Mouse (Mus musculus): ENCODE measurements around the gene Pdpk1. TPM values are rescaled to one million over a fixed set of nuclear protein-coding genes. Genes with fewer than 3 reads are reported as not detected.
"Not testable (repeated sequence)": the region's sequence is repeated elsewhere in the genome, so short reads cannot be mapped to it uniquely, and the experiment has no call there.

Pdpk1 gene
- total and polyA plus RNA-seq, 3 experiments = 24.7 to 62.0 (median 56.4) TPM

DNA sequence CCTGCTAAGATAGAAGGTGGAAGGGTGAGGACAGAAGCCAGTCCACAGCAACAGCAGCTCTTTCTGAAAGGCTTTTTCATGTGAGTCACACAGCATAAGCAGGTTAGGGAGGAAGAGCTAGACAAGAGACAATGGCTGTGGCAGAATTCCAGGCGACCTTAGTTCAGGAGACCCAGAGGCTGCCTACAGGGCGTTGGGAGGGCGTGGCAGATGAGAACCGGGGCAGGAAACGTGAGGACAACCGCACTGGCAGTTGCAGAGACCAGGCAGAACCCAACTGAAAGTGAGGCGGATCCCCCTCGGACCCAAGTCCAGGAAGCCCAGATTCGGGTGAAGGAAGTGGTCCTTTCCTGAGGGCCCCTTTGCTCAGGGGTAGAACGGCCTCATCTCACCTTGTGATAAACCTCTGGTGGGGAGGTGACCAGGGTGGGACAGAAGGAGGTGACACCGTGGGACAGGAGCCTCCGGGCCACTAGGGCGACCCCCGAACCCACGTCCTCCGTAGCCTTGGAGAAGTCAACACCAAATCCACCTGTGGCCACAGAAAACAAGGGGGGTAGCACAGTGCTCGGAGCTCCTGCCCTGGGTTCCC is 12.0 kb upstream of the Pdpk1 start:
- DNase-seq = peak; percentile 54

DNA sequence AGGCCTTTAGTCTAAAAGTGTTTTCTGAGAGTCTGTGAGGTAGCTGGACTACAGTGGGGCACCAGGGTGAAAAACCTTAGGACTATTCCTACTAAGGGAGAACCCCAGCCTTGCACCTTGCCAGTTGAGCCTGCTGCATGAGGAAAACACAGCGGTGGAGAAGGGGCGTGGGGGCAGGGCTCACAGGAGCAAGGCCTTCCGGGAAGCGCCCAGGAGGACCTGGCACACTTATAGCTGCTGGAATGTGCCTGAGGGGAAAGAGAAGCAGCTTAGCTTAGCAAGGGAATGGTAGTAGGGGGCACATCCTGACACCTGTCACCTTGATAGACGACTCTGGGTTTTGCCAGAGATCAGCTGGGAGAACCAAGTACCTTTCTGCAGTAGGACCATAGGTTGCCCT is 10.7 kb upstream of the Pdpk1 start:
- no peak for DNase-seq

DNA sequence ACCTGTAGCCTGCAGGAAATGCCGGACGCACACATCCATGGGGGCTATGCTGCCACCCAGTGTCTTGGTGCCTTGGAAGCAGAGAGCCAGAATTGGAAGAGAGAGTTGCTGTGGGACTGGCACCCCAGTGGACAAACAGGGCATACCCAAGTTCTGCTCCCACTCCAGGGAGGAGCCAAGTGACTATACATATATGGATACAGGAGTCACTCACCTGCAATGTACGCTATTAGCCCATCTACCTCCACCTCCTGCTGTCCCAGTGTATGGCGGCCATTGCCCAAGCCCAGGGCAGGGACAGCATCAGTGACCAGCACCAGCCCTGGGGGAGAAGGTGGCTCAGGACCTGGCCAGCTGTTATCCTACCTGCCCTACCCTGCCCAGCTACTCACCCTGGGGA is 6.8 kb upstream of the Pdpk1 start:
- no peak for DNase-seq

DNA sequence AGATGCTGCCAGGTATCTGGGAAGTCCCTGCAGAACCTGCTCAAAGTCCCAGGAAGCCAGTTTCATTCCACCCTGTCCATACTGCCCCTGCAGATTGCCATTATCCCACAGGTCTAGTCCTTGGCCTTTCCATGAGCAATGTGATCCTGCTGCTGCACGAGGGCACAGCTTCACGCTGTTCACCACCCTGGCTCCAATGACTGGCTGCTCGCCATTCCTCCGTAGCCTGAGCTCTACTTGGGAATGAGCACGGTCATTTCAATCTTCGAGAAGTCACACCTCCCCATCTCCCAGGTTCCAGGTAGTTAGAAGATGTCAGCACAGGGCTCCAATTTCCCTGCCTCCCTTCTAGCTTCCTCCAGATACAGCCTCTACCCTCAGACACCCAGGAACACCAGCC is 6.4 kb upstream of the Pdpk1 start:
- no peak for DNase-seq

DNA sequence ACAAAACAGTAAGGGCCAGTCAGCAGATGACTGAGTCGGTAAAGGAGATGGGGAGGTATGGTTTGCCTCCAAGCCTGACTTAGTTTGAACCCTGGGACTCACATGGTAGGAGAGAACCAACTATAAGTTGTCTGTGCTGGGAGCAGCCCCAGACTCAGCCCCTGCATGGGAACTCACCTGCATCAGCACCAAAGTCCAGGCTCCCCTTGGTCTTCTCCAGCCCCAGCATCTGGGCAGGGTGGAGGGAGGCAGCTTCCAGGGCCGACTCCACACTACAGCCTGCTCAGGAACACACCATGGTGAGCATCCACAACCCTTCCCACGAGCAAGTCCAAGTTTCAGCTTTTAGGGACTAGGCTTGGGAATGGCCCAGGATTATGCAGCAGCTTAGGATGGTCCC is 5.7 kb upstream of the Pdpk1 start:
- DNase-seq = no peak

DNA sequence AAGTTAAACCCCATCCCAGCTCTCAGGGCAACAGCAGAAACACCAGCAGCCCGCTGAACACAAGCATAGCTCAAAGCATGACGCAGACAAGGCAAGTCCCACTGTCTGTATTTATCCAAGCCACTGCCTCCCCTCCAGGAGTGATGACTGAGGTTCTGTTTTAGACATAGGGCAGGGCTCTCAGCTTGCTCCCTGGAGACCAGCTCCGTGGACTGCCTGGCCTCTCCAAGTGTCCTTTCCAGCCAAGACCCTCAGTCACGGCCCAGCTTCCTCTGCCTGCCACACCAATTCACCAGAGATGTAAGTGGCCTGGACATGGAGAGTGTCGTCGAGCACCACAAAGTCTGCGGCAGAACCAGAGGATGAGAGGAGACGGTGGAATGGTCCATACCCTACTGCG is 5.0 kb upstream of the Pdpk1 start:
- no peak for DNase-seq

DNA sequence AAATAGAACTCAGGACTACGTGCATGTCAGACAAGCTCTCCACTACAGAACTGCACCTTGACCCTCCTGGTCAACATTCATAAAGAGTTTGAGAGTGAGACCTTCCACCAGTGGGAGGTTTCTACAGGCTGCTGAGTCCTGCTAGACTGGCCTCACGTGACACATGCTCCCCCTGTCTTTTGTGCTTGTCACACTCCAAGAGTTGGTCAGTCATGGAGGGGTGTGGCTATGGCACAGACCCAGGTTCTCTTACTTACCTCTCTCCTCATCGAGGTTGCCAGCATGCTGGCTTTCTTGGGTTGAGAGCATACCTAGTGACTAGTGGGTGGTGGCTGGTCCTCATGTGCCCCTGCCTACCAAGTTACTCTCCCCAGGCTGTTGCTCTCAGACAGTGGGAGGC is 3.7 kb upstream of the Pdpk1 start:
- DNase-seq = no peak

DNA sequence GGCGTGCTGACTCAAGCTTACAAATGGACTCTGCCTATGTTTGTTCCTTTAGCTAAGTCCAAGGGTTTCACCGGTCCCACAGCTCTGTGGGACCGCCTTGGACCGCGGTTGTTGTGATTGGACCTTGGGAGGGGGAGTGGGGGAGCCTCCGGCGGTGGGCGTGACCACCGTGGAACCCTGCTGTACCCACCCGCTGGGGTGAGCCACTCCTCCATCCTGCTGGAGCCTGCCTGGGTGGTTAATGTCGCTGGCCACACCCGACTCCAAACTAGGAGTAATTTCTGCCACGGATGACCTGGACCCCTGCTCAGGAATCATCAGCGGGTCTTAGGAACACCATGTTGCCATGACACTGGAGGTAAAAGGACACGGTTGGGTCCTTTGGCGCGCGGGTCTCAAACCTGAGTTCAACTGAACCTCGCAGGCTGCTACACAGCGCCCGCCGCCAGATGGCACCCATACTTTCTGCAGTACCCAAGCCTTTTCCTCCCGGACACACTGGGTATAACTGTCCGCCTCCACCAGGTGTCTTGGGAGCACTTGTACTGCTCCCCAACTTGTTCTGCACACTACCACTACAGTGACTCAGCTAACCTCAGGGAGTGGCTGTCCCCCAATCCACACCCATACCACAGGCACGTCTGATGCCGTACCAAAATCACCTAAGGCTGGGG is 1.3 kb upstream of the Pdpk1 start:
- DNase-seq = peak; percentile 85

DNA sequence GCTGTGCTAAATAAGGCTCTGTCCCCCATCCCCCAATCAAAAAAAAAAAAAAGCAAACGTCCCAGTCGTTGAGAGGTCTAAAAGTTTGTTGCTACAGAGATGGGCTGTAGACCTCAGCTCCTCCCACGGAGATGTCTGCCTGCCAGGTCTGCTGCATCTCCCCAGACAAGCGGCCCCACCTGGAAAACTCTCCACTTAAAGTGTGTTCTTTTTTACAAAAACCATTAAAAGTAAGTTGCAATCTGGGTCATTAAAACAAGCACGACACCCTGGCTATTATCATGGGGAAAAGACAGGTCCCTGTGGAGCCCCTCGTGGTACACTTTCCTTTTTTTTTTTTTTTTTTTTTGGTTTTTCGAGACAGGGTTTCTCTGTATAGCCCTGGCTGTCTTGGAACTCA is 658 bp upstream of the Pdpk1 start:
- DNase-seq = no peak

DNA sequence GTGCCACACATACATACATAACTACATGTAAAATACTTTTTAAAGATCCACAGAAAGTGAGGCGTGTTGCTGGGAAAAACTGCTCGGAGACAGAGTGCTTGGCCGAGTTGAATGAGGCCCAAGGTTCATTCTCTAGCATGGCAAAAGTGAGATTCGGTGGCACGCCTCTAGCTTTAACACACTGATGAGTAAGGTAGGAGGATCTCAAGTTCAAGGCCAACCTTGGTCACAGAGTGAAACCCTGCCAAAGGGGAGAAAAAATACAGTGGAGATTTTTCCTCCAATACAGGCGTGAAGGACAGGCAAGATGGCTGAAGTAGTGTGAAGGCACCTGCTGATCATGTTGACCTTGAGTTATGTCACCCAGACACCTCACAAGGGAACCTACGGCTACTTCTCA is 1.3 kb downstream of the Pdpk1 start:
- DNase-seq = peak; percentile 80

DNA sequence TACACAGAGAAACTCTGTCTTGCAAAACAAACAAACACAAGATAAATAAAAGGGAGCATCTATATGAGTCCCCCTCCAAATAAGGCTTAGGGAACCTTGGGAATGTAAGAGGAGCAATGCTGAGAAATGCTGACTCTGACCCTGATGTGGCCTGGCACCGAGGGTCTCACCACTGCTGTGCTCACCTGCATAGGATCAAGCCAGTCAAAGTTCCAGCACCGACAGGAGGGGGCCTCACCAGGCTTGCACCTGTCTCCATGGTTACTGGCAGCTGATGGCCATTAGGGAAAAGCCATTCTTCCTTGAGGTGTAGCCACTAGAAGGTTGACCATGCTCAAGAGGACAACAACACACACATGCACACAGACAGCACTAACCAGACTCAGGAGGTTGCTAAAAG is 7.8 kb downstream of the Pdpk1 start:
- no peak for DNase-seq

DNA sequence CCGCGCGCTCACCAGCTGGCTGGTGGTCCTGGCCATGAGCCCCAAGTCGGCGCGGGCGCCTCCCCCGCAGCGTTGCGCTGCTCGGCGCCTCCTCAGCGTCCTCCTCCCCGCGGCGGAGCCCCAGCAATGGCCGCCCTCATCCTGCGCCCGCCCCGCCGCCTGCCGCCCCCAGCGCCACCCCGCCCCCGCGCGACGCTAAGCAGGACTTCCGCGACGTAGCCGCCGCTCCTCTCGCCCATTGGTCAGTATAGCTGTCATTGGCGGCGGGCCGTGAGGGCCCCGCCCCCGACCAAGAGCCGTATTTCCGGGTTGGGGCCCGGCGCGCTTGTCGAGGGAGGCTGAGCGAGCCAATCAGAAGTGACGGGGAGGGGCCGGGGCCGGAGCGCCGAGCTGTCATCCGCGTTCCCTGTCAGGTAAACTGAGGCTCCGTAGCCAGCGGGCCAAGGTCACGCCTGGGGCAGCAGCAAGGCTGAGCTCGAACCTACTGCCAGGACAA is 9.3 kb downstream of the Pdpk1 start:
- peak; percentile 99 for DNase-seq

DNA sequence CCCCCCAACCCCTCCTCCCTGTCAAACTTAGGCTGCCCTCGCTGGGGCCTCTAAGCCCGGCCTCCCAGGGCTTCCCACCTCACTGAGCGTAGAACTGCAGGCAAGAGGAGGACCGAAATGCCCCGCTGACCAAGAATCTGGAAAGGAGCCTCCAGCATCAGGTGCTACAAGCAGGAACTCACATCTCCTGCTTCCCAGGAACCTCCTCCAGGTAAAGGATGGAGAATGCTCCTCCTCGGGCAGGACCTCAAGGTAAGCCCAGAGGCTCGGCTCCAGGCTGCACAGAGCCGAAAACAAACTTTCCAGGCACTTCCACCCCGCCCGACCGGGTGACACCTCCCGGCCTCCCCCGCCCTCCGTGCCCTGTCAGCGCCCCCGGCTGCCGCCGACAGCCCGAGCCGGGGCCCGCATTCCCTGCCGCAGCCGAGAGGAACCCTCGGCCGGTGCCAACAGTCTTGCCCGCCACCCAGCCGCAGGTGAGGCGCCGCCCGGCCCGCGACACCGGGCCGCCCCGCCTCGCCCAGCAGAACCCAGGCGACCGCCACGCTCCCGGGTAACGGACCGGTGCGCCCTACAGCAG is 9.8 kb downstream of the Pdpk1 start:
- DNase-seq = no peak

DNA sequence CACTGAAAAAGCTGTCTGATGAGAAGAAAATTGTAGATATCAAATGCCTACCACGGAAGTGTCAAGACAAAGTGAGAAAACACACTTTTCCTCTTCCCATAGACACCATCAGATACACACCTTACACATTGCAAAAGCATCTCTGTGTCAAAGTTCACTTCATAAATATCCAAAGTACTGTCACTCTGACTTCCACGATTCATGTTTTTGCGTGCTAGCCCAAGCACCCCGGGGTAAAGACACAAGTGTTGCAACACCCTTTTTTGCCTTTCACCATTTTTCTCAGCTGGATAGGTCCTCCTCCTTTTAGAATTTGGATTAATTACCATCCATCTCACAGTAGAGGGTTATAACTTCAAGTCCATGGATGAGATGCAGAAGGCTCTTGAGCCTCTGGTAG is 10.8 kb downstream of the Pdpk1 start:
- DNase-seq = no peak

DNA sequence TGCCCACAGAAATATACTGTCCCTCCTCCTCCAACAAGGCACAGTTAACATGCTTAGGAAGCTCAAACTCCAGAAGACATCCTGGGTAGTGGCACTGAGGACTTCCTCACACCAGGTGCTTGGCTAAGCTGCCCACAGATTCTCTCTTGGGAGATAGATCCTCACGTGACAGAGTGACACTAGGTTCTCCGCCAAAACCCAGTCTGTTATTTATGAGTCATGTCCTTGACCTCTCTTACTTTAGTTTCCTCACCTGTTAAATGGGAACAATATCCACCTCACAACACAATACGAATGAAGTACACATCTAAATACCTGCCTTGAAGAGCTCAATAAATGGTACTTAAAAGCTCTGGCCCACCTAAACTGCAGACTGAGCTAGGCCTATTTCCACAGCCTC is 11.5 kb downstream of the Pdpk1 start:
- DNase-seq = no peak

DNA sequence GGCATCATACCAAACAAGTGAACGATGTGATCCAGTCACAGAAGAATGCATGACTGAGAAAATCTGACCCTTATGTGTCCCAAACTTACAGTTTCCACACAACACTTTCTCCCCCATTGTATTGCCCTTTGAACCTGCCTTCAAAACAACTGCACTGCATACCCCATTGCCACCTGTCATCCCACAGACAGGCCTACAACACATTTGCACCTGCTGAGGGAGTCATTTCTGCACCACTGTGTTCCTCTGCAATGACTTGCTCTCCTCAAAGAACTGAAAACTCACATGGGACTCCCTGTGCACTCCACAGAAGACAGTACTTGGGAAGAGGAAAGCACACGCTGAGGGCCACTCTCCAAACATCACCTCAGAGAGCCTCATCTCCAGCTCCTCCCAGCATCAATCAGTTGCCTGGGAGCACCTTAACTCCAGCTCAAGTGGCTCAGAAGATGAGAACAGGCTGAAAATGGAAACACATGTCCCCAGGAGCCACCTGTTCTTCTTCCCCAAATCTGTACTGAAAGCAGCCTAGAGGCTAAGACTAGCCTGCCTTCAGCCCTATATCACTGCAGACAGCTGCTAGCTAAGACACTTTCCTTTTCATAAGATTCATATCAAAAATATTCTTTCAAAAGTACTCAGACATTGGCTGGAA is 13.4 kb downstream of the Pdpk1 start:
- DNase-seq = no peak

DNA sequence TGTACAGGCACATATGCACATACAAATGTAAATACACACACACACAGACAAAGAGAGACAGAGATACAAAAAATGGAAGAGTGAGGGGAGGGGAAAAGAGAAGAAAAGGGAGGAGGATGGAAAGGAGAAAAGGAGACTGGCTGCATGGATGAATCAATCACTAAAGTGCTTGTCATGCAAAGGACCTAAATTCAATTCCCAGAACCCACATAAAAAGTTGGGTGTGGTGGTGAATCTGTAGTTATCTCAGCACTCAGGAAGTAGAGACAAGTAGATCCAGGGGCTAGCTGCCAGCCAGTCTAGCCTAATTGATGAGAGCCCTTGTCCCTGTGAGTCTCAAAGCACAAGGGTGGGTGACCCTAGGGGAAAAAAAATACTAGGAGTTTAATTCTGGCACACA is 16.7 kb downstream of the Pdpk1 start:
- DNase-seq = no peak

DNA sequence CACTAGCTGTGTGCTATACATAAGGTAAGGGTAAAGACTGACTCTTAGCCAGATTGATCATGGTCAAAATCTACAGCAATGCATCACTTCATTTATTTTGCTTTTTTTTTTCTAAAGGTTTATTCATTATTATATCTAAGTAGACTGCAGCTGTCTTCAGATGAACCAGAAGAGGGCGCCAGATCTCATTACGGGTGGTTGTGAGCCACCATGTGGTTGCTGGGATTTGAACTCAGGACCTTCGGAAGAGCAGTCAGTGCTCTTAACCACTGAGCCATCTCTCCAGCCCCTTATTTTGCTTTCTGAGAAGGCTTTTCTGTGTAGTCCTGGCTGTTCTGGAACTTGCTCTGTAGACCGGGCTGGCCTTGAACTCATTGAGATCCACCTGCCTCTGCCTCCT is 17.8 kb downstream of the Pdpk1 start:
- DNase-seq = not testable (repeated sequence)

DNA sequence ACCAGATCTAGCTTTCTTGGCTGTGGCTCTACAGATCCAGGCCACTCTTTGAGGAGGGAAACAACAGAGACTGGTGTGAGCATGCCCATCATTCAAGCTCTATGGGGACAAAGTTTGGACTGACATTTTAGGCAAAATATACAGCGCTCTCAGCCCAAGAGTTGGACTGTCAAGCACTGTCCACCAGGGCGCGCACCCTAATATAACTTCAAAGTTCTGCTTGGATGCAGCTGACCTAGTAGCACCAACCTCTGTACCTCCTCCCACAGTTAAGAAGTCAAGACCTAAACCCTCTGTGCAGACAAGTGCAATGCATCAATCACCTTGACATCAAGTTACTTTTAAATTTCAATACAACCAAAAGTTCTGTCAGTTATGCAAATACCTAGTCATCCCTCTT is 19.2 kb downstream of the Pdpk1 start:
- no peak for DNase-seq

DNA sequence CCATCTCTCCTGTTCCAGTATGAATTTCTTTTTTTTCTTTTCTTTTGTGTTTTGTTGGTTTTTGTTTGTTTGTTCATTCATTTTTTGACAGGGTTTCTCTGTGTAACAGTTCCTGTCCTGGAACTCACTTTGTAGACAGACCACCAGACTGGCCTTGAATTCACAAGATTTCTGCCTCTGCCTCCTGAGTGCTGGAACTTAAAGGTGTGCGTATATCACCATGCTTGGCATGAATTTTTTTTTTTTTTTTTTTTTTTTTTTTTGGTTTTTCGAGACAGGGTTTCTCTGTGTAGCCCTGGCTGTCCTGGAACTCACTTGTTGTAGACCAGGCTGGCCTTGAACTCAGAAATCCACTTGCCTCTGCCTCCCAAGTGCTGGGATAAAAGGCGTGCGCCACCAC is 21.5 kb downstream of the Pdpk1 start:
- not testable (repeated sequence) for DNase-seq

DNA sequence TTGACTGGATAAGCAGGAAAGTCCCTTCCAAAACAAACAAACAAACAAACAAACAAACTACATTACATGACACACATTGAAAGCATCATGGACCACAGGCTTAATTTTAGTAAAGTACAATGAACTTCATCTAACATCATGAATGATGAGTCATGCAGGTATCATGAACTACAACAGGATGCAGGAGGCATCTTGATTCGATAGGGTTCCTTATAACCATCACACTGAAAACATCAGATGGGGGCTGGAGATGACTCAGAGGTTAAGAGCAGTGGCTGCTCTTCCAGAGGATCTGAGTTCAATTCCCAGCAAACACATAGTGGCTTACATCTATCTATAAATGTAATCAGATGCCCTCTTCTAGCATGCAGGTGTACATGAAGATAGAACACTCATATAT is 23.1 kb downstream of the Pdpk1 start:
- no peak for DNase-seq

DNA sequence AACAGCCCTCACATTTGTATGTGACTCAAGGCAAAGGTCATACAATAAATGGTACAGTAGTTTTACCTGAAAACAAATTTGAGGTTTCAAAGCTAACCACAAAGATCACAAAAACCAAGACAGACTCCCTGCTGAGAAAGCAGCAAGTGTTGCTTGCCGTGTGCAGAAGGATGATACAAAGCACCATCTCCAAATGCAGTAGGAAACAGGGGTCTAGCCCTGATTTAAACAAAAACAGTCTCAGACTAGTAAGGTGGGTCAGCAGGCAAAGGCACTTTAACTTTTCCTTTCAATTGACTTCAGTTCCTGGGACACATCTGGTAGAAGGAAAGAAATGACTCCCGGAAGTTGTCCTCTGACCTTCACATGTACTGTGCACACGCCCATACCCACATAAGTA is 23.9 kb downstream of the Pdpk1 start:
- no peak for DNase-seq

DNA sequence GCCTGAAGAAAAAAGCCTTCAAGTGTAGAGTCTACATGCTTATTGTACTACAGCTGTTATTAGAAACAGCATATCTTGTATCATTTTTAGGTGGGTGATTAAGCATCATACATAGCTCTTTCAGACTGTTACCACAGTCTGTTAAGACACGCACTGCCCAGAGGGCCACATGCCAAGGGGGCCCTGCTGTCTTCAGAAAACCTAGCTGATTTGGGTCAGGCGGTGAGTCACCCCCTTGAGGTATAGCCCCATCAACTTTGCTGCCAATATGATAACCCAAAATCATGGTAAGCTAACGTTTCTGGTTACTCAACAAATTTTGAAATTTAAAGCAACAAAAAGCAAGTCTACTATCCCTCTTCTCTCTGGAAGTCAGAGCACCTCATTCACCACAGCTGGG is 31.3 kb downstream of the Pdpk1 start:
- no peak for DNase-seq

Data from adrenal gland, adult 2 months (tissue).